Mouse (Mus musculus): ENCODE data around the gene Myo18a.

Gene Myo18a

GRCm38 (mm10) chr11:77836751-77837150 lies 73.7 kb downstream of the Myo18a start:
- DNase-seq (ENCODE audit: low spot score in 2 of 2), result no peak

- no peak for DNase-seq (ENCODE audit: low spot score in 2 of 2)
These were observed 74.8 kb downstream of the Myo18a start for GRCm38 (mm10) chr11:77837856-77838255.

- DNase-seq (ENCODE audit: low spot score in 2 of 2), result no peak
These were observed 77.6 kb downstream of the Myo18a start for GRCm38 (mm10) chr11:77840523-77841245.

DNA sequence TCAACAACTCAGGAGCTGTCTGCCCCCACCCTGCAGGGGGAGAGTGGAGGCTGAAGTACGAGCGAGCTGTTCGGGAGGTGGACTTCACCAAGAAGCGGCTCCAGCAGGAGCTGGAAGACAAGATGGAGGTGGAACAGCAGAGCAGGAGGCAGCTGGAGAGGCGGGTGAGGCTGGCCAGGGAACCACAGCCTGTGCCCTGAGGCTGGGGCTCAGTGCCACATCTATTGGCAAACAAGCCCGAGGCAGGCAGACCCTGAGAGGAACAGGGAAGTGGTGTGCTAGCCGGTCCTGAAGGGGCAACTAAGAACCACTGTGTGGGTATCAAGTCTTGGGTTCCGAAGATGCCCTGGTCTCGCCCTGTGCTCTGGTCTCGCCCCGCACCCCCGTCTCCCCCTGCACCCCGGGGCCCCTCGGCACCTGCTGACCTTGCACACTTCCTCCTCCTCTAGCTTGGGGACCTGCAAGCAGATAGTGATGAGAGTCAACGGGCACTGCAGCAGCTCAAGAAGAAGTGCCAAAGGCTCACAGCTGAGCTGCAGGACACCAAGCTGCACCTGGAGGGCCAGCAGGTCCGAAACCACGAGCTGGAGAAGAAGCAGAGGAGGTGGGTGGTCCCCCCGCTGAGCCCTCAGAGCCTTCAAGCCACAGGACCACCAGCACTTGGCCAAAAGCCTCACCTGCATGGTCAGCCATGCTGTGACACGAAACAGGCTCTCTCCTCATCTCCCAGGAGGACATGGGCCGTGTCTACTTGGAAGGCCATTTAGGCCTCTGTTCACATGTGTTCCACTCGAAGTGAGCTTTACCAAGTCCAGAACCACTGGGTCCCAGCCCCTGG lies 80.2 kb downstream of the Myo18a start:
- DNase-seq (ENCODE audit: low spot score in 2 of 2), result no peak

DNA sequence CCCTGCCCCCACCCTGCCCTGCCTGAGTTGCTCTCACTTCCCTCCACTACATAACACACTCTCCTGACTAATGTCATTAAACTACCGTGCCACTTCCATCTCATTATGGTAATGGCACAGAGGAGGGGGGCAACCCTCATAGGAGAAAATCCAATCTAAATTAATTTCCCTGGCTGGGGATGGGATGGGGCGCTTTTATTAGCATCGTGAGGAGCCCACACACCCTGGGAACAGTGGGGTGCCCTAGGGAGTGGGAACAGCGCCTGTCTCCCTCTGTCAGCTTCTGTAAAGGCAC lies 80.8 kb downstream of the Myo18a start:
- DNase-seq (ENCODE audit: low spot score in 2 of 2), result no peak

GRCm38 (mm10) chr11:77847599-77848128 lies 84.6 kb downstream of the Myo18a start:
- no peak for DNase-seq (ENCODE audit: low spot score in 2 of 2)

DNA sequence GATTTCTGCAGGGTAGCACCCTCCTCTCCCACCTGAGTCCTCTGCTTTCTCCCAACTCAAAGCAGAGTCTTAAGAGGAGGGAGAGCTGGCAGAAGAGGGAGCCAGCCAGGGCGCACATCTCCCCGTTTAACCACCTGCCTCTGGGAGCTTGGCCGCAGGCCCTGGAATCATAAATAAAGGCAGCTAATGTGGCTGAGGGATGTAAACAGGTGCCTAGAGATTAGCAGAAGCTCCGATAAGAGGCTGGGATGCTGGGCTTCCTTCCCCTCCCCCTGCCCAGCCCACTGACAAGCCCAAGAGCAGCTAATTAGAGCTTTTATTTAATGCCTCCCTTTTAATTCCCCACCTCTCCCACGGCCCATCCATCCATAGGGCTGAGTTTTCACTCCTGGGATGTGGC lies 85.1 kb downstream of the Myo18a start:
- DNase-seq (ENCODE audit: low spot score in 2 of 2), result no peak

DNA sequence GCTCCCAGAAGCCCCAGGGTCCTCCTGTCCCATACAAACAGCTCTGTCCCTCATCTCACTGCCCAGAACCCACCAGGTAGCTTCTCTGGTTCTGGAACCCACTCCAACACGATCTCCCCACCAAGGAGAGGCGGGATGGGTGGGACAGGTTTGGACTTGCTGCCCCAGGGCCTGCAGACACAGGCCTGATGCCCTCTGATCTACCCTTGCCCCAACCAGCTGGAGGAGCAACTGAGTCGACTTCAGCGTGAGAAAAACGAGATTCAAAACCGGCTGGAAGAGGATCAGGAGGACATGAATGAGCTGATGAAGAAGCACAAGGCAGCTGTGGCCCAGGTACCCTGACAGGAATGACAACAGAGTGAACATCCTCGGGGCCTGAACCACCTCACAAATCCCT lies 86.1 kb downstream of the Myo18a start:
- DNase-seq (ENCODE audit: low spot score in 2 of 2), result peak; percentile 40 to 60

- no peak for DNase-seq (ENCODE audit: low spot score in 2 of 2)
These were observed 87.6 kb downstream of the Myo18a start for GRCm38 (mm10) chr11:77850401-77851244.

- no peak for DNase-seq (ENCODE audit: low spot score in 2 of 2)
These were observed 88.5 kb downstream of the Myo18a start for GRCm38 (mm10) chr11:77851483-77852010.

- DNase-seq (ENCODE audit: low spot score in 2 of 2), result no peak
These were observed 89.1 kb downstream of the Myo18a start for GRCm38 (mm10) chr11:77852195-77852594.

GRCm38 (mm10) chr11:77852941-77853668 lies 90.1 kb downstream of the Myo18a start:
- no peak for DNase-seq (ENCODE audit: low spot score in 2 of 2)

- no peak for DNase-seq (ENCODE audit: low spot score in 2 of 2)
These were observed 91.6 kb downstream of the Myo18a start for GRCm38 (mm10) chr11:77854641-77855040.

DNA sequence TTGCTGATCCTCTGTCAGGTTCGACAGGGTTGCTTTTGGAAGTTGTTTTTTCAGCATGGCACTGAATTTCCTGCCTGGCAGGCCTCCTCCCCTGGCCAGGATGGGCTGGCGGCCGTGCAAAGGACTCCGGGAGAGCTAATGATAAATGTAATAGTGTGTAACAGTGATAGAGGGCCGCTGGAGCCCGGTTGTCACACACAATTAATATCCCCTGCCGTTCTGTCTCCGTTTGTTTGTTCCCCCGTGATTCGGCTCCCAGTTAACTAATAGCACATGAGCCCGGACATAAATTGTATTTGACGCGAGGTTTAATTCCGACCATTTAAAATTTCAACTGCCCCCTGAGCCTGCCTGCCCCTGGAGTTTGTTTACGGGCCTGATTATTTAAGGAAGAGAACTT lies 92.3 kb downstream of the Myo18a start:
- no peak for DNase-seq (ENCODE audit: low spot score in 2 of 2)

GRCm38 (mm10) chr11:77857089-77857488 lies 94.0 kb downstream of the Myo18a start:
- no peak for DNase-seq (ENCODE audit: low spot score in 2 of 2)

- no peak for DNase-seq (ENCODE audit: low spot score in 2 of 2)
These were observed 95.5 kb downstream of the Myo18a start for GRCm38 (mm10) chr11:77858589-77858988.

DNA sequence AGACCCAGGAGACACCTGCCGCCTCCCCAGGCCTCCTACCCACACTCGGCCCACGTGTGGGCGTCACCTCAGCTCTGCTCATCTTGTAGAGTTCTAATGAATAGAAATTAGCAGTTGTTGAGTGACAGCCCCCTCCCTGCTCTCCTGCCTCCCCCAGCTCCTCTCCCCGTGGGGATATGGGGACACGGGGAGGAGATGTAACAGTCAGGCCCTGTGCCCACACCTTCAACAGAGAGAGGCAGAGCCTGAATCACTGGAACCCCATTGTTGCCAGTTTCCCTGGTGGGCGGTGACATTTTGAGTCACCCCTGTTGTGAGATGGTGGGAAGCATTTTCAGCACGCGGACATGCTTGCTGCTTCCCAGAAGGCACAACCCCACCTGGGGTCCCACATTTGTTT lies 97.9 kb downstream of the Myo18a start:
- no peak for DNase-seq (ENCODE audit: low spot score in 2 of 2)

DNA sequence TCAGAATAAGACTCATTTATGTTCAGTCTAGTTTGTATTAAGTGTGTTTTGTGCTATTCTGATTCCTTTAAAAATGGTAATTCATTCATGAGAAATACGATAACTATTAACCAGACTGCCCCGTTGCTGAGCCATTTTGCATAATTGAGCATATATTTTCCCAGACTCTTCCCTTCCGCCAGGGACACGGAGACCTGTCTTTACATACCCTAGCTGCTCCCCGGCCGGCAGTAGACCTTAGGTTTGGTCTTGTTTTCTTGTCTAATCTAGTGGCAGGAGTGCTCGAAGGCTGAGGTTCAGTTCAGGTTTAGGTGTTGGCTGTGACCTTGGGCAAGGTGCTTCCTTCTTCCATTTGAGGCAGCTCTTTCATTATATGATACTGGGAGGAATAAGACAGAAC lies 99.8 kb downstream of the Myo18a start:
- no peak for DNase-seq (ENCODE audit: low spot score in 2 of 2)

- no peak for DNase-seq (ENCODE audit: low spot score in 2 of 2)
These were observed 101.7 kb downstream of the Myo18a start for GRCm38 (mm10) chr11:77864771-77865170.

DNA sequence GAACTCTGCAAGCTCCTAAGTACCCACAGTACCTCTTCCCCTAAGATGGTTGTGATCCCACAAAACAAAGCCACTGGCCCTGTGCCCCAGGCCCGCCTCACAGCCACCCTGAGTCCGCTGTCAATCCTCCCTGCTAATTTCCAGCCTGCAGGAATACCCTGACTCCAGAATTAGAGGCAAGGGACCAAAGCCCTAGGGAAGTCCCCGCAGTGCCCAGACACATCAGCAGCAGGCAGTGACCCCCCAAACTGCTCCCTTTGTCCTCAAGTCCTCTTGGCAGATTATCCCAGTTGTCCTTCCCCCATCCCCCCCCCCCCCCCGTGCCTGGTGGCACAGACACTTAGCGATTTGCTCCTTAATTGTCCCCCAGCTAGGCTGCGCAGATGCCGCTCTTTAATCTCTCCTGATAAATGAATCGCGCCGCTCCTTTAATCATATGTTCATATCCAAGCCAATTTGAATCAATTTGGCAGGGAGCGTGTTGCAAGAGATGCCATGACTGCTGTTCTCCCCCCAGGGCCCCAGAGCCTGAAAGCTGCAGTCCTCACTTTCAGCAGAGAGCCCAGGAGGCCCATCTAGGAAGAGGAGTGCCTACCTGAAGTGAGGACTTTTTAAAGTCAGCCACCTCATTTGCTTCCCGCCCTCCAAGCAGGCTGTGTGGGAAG lies 104.5 kb downstream of the Myo18a start:
- DNase-seq (ENCODE audit: low spot score in 2 of 2), result no peak

DNA sequence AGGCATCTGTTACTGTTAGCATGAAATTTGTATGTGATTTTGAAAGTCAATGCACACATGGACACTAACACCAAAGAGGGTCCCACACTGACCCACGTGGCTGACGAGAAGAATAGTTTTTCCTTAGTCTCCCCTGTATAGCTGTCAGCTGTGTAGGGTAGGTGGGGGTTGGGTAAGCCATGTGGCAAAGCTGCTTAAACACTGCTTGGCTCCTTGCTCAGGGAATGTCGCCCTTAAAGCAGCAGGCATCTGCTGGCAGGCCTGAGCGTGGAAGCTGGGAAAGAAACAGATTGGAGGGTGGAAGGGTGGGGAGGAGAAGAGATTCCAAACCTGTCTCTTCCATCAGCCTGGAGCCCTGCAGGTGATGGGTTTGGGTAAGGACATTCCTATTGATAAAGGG lies 108.4 kb downstream of the Myo18a start:
- DNase-seq (ENCODE audit: low spot score in 2 of 2), result no peak
